12 mouse cellular contexts compared by ENCODE assay signal in the genomic region with DNA sequence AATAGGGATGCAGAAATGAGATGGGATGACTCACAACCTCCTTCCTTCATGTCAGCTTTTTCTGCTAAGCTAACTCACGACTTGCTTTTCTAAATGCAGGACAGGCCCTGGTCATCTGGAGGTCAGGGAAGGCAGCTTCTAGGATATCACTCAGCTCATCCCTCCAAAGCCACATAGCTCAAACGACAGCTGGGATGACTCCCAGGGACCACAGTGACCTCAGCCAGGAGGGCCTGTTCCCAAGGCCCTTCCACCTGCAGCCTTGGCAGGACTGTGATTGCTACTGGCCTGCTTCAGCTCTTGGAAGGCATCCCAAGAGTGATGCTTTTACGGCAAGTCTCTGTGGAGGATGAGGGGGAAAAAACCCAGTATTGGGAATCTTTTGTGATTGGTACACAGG.
DNase-seq lines count a peak whose midpoint lies in the region; TF ChIP-seq lines count a peak whose summit lies in the region.
"Had no signal": no experiment of that assay in that cellular context is flagged by ENCODE, and none has a peak within 500 bp of the region (broad histone marks: within the 10 kb centered on the region; RNA-seq: fewer than 3 reads in every experiment).

No protein-coding gene starts in this region.

- TF ChIP-seq CTCF in cerebellum, adult 2 months (IDR thresholded peaks at IDR 0.05; ENCODE audit: borderline replicate concordance, insufficient read depth, low read depth, low read length), result no peak

- H3K36me3 ChIP-seq in myocyte (ENCODE audit: control insufficient read depth, insufficient read depth), result no peaks in the 10 kb centered on the region
- H3K36me3 ChIP-seq: forebrain, embryonic 10.5 days; liver, embryonic 13.5 days; midbrain, embryonic 13.5 days had no signal

- H3K4me3 ChIP-seq in cerebellum, adult 2 months (replicated peaks; ENCODE audit: insufficient read depth, low read depth, low read length), result no peak overlapping the region
- H3K4me3 ChIP-seq in myocyte, result no peak overlapping the region
- H3K4me3 ChIP-seq: forebrain, embryonic 10.5 days; liver, embryonic 13.5 days; midbrain, embryonic 13.5 days had no signal

- intact Hi-C loops in heart, postnatal 14 days (cut with DNase I), result no loop called here
- intact Hi-C loops in heart, postnatal 25 days (cut with DNase I), result no loop called here
- intact Hi-C loops in left cerebral cortex, postnatal 14 days (cut with DNase I), result loop anchor here (10.0 kb wide), 1 partner anchor 198 kb away; no protein-coding TSS in a partner anchor

- peak; percentile 18 to 44 for DNase-seq in heart, postnatal 14 days
- no peak for DNase-seq in heart, postnatal 25 days (ENCODE audit: low spot score)
- peak; percentile 34 to 65 for DNase-seq in cerebellum, adult 2 months
- peak; percentile 59 for DNase-seq in fibroblast of lung, adult 2 months (ENCODE audit: low read depth)
- no peak for DNase-seq in left cerebral cortex, postnatal 14 days (ENCODE audit: low spot score in 2 of 2)
- no peak for DNase-seq in frontal cortex, postnatal 36 days (ENCODE audit: low spot score in 2 of 2)
- DNase-seq in left cerebral cortex, adult 18-20 months (ENCODE audit: low spot score in 2 of 2), result no peak
- DNase-seq: liver, embryonic 13.5 days; thymus, adult 2 months had no signal

- no peak overlapping the region for H3K27ac ChIP-seq in cerebellum, adult 2 months (ENCODE audit: insufficient read depth, low read length)
- H3K27ac ChIP-seq: forebrain, embryonic 10.5 days; liver, embryonic 13.5 days; midbrain, embryonic 13.5 days had no signal

- H3K27me3 ChIP-seq in cerebellum, adult 2 months (ENCODE audit: control insufficient read depth, insufficient read depth, low read length), result no peaks in the 10 kb centered on the region; the same call in 1 of the 2 replicates
- no peaks in the 10 kb centered on the region for H3K27me3 ChIP-seq in myocyte (ENCODE audit: control insufficient read depth, insufficient read depth, insufficient read length)
- H3K27me3 ChIP-seq: liver, embryonic 13.5 days; midbrain, embryonic 13.5 days had no signal

- H3K79me2 ChIP-seq in myocyte (ENCODE audit: control insufficient read depth, insufficient read depth), result no peaks in the 10 kb centered on the region

- H3ac ChIP-seq in myocyte (ENCODE audit: control insufficient read depth, insufficient read length), result no peak overlapping the region

- 18% methylated on average over 3 of the region's 3 CpGs for WGBS in cerebellum, adult 2 months

- peaks cover 10% of the 10 kb centered on the region for H3K4me1 ChIP-seq in cerebellum, adult 2 months (ENCODE audit: control insufficient read depth, insufficient read depth, low read length)
- H3K4me1 ChIP-seq: liver, embryonic 13.5 days had no signal

- no peak for TF ChIP-seq POLR2A in cerebellum, adult 2 months (IDR thresholded peaks at IDR 0.05; ENCODE audit: borderline replicate concordance, insufficient read depth, low read length)
- no peak for TF ChIP-seq POLR2A in myocyte (IDR thresholded peaks at IDR 0.05; ENCODE audit: insufficient read length, low read depth)

- H3K4me2 ChIP-seq in myocyte (ENCODE audit: low read depth), result peak overlapping the region; percentile 21
- H3K4me2 ChIP-seq: liver, embryonic 13.5 days; midbrain, embryonic 13.5 days had no signal

TF ChIP-seq in myocyte, 11 proteins besides CTCF, POLR2A, EP300 and RAD21:
- peak; percentile 7 for TF ChIP-seq SRF (IDR thresholded peaks at IDR 0.05; ENCODE audit: control insufficient read depth, insufficient read length, low read depth)
- peak; percentile 91 to 98 (median 91) for TF ChIP-seq MYOG (IDR thresholded peaks at IDR 0.05; ENCODE audit: control insufficient read depth in 1 of 3, insufficient read depth in 1 of 3, insufficient read length in 2 of 3, low read depth in 2 of 3)
- no peak for TF ChIP-seq USF1 (IDR thresholded peaks at IDR 0.05; ENCODE audit: low read depth)
- peak; percentile 41 to 91 (median 90) for TF ChIP-seq MYOD1 (IDR thresholded peaks at IDR 0.05; ENCODE audit: control insufficient read depth in 1 of 3, insufficient read length in 2 of 3, low read depth in 2 of 3)
- peak; percentile 81 for TF ChIP-seq TCF12 (IDR thresholded peaks at IDR 0.05; ENCODE audit: insufficient read depth, poor library complexity, severe bottlenecking)
- no peak for TF ChIP-seq POLR2AphosphoS2 (IDR thresholded peaks at IDR 0.05; ENCODE audit: insufficient read length, low read depth)
- peak; percentile 72 for TF ChIP-seq TCF3 (IDR thresholded peaks at IDR 0.05; ENCODE audit: insufficient read length, low read depth)

Comparison
In these comparisons a context has a peak if more than half of its experiments do, and no peak if none do; other contexts are left out.
1. DNase-seq: peak in heart, postnatal 14 days (2 of 2), cerebellum, adult 2 months (2 of 2) and fibroblast of lung, adult 2 months (single experiment); none in heart, postnatal 25 days (single experiment), left cerebral cortex, postnatal 14 days (0 of 2), frontal cortex, postnatal 36 days (0 of 2) and left cerebral cortex, adult 18-20 months (0 of 2).